Mouse (Mus musculus): ENCODE measurements around the gene Chrnd.

- TF ChIP-seq CTCF (IDR thresholded peaks at IDR 0.05; ENCODE audit: low read depth, low read length) (no peak), GATA2 (IDR thresholded peaks at IDR 0.05; ENCODE audit: borderline replicate concordance, low read depth, low read length) (no peak), POLR2AphosphoS5 (IDR thresholded peaks at IDR 0.05; ENCODE audit: insufficient replicate concordance, low read depth, low read length) (no peak; the same call in 1 of the 2 replicates), TAL1 (conservative IDR thresholded peaks at IDR 0.05; ENCODE audit: low read depth, low read length) (no peak), GATA1 (IDR thresholded peaks at IDR 0.05; ENCODE audit: borderline replicate concordance, low read length) (no peak)
Measured at GRCm38 (mm10) chr1:87243021-87243420, 52.6 kb downstream of the Chrnd start.

All from G1E (cell line).